Mouse (Mus musculus): Measurements from ENCODE around the gene Tssk4. TPM values are rescaled to one million over a fixed set of nuclear protein-coding genes. Genes with fewer than 3 reads are reported as not detected.

The Tssk4 gene
- polyA plus RNA-seq, 1 experiment from 2014 or later: 0.75 TPM

- no peak for ATAC-seq
- Histone ChIP-seq H3K4me1 (replicated peaks) (no peaks in the 10 kb centered on the region), H3K27ac (no peak overlapping the region), H3K4me3 (replicated peaks) (no peak overlapping the region), H3K36me3 (no peaks in the 10 kb centered on the region), H3K9ac (no peak overlapping the region), H3K9me3 (no peaks in the 10 kb centered on the region), H3K4me2 (replicated peaks) (no peak overlapping the region), H3K27me3 (replicated peaks) (no peaks in the 10 kb centered on the region)
- 70% methylated on average over 10 of the region's 10 CpGs for WGBS
These were observed 39.4 kb downstream of the Tssk4 start for GRCm38 (mm10) chr14:55689433-55689832.

- Histone ChIP-seq H3K9me3 (no peaks in the 10 kb centered on the region), H3K9ac (no peak overlapping the region), H3K27ac (no peak overlapping the region), H3K4me1 (replicated peaks) (no peaks in the 10 kb centered on the region), H3K4me2 (replicated peaks) (no peak overlapping the region), H3K27me3 (replicated peaks) (no peaks in the 10 kb centered on the region), H3K36me3 (no peaks in the 10 kb centered on the region), H3K4me3 (replicated peaks) (no peak overlapping the region)
- ATAC-seq: no peak
- WGBS: 79% methylated on average over 4 of the region's 4 CpGs
These were observed 47.2 kb downstream of the Tssk4 start for GRCm38 (mm10) chr14:55697226-55697625.

GRCm38 (mm10) chr14:55701131-55701530, 51.1 kb downstream of the Tssk4 start:
- no peaks in the 10 kb centered on the region for H3K9me3 ChIP-seq
- no peaks in the 10 kb centered on the region for H3K4me1 ChIP-seq (replicated peaks)
- no peaks in the 10 kb centered on the region for H3K27me3 ChIP-seq (replicated peaks)
- no peak overlapping the region for H3K27ac ChIP-seq
- H3K36me3 ChIP-seq: no peaks in the 10 kb centered on the region
- no peak overlapping the region for H3K4me3 ChIP-seq (replicated peaks)
- no peak for ATAC-seq
- H3K9ac ChIP-seq: no peak overlapping the region
- WGBS: 66% methylated on average over 9 of the region's 9 CpGs
- H3K4me2 ChIP-seq (replicated peaks): no peak overlapping the region

Other genes starting within 250 kb of the Tssk4 start
- 137 and 139 TPM in 2 replicates for gene Dhrs4, start 171.4 kb upstream of the Tssk4 start, polyA plus RNA-seq (2015; fragmentation: Nextera tagmentation; extraction: Ambion mirVana)
- gene Carmil3, start 159.5 kb upstream of the Tssk4 start, polyA plus RNA-seq (2015; fragmentation: Nextera tagmentation; extraction: Ambion mirVana): 2.2 and 2.4 TPM in 2 replicates
- gene Cpne6, start 139.7 kb upstream of the Tssk4 start, polyA plus RNA-seq (2015; fragmentation: Nextera tagmentation; extraction: Ambion mirVana): 0.25 and 0.40 TPM in 2 replicates
- not detected in 2 replicates for gene Nrl, start 125.2 kb upstream of the Tssk4 start, polyA plus RNA-seq (2015; fragmentation: Nextera tagmentation; extraction: Ambion mirVana)
- 48.8 and 50.8 TPM in 2 replicates for gene Pck2, start 109.9 kb upstream of the Tssk4 start, polyA plus RNA-seq (2015; fragmentation: Nextera tagmentation; extraction: Ambion mirVana)
- 72.8 and 86.2 TPM in 2 replicates for gene Dcaf11, start 90.2 kb upstream of the Tssk4 start, polyA plus RNA-seq (2015; fragmentation: Nextera tagmentation; extraction: Ambion mirVana)
- 2.2 and 2.4 TPM in 2 replicates for gene A730061H03Rik, start 89.8 kb upstream of the Tssk4 start, polyA plus RNA-seq (2015; fragmentation: Nextera tagmentation; extraction: Ambion mirVana)
- gene Fitm1, start 74.6 kb upstream of the Tssk4 start, polyA plus RNA-seq (2015; fragmentation: Nextera tagmentation; extraction: Ambion mirVana): 0.49 and 0.72 TPM in 2 replicates
- gene Psme1, start 72.1 kb upstream of the Tssk4 start, polyA plus RNA-seq (2015; fragmentation: Nextera tagmentation; extraction: Ambion mirVana): 197 and 207 TPM in 2 replicates
- 9.6 and 11.6 TPM in 2 replicates for gene Emc9, start 64.9 kb upstream of the Tssk4 start, polyA plus RNA-seq (2015; fragmentation: Nextera tagmentation; extraction: Ambion mirVana)
- gene Psme2, start 59.1 kb upstream of the Tssk4 start, polyA plus RNA-seq (2015; fragmentation: Nextera tagmentation; extraction: Ambion mirVana): 343 and 366 TPM in 2 replicates
- gene Rnf31, start 58.5 kb upstream of the Tssk4 start, polyA plus RNA-seq (2015; fragmentation: Nextera tagmentation; extraction: Ambion mirVana): 15.7 and 16.3 TPM in 2 replicates
- 10.5 and 10.8 TPM in 2 replicates for gene Irf9, start 46.6 kb upstream of the Tssk4 start, polyA plus RNA-seq (2015; fragmentation: Nextera tagmentation; extraction: Ambion mirVana)
- gene Rec8, start 32.1 kb upstream of the Tssk4 start, polyA plus RNA-seq (2015; fragmentation: Nextera tagmentation; extraction: Ambion mirVana): 8.2 and 10.5 TPM in 2 replicates
- 63.8 and 72.8 TPM in 2 replicates for gene Ipo4, start 14.2 kb upstream of the Tssk4 start, polyA plus RNA-seq (2015; fragmentation: Nextera tagmentation; extraction: Ambion mirVana)
- 0.86 and 2.6 TPM in 2 replicates for gene Gm49378, start 12.3 kb upstream of the Tssk4 start, polyA plus RNA-seq (2015; fragmentation: Nextera tagmentation; extraction: Ambion mirVana)
- 119 and 124 TPM in 2 replicates for gene Tm9sf1, start 6.4 kb upstream of the Tssk4 start, polyA plus RNA-seq (2015; fragmentation: Nextera tagmentation; extraction: Ambion mirVana)
- 58.4 and 62.1 TPM in 2 replicates for gene Mdp1, start 10.3 kb downstream of the Tssk4 start, polyA plus RNA-seq (2015; fragmentation: Nextera tagmentation; extraction: Ambion mirVana)
- gene Gmpr2, start 21.8 kb downstream of the Tssk4 start, polyA plus RNA-seq (2015; fragmentation: Nextera tagmentation; extraction: Ambion mirVana): 58.6 and 58.7 TPM in 2 replicates
- 510 and 527 TPM in 2 replicates for gene Nedd8, start 21.9 kb downstream of the Tssk4 start, polyA plus RNA-seq (2015; fragmentation: Nextera tagmentation; extraction: Ambion mirVana)
- 35.8 and 38.7 TPM in 2 replicates for gene Tinf2, start 31.6 kb downstream of the Tssk4 start, polyA plus RNA-seq (2015; fragmentation: Nextera tagmentation; extraction: Ambion mirVana)
- 1.1 and 1.2 TPM in 2 replicates for gene Tgm1, start 63.7 kb downstream of the Tssk4 start, polyA plus RNA-seq (2015; fragmentation: Nextera tagmentation; extraction: Ambion mirVana)
- 34.1 and 34.9 TPM in 2 replicates for gene Rabggta, start 72.1 kb downstream of the Tssk4 start, polyA plus RNA-seq (2015; fragmentation: Nextera tagmentation; extraction: Ambion mirVana)
- 99.4 and 117 TPM in 2 replicates for gene Dhrs1, start 95.5 kb downstream of the Tssk4 start, polyA plus RNA-seq (2015; fragmentation: Nextera tagmentation; extraction: Ambion mirVana)
- gene Nop9, start 95.5 kb downstream of the Tssk4 start, polyA plus RNA-seq (2015; fragmentation: Nextera tagmentation; extraction: Ambion mirVana): 35.6 and 36.0 TPM in 2 replicates
- 52.7 and 63.5 TPM in 2 replicates for gene Cideb, start 108.3 kb downstream of the Tssk4 start, polyA plus RNA-seq (2015; fragmentation: Nextera tagmentation; extraction: Ambion mirVana)
- 0.31 and 0.52 TPM in 2 replicates for gene Ltb4r2, start 111.2 kb downstream of the Tssk4 start, polyA plus RNA-seq (2015; fragmentation: Nextera tagmentation; extraction: Ambion mirVana)
- gene Ltb4r1, start 115.8 kb downstream of the Tssk4 start, polyA plus RNA-seq (2015; fragmentation: Nextera tagmentation; extraction: Ambion mirVana): 0.93 and 1.0 TPM in 2 replicates
- gene Adcy4, start 133.9 kb downstream of the Tssk4 start, polyA plus RNA-seq (2015; fragmentation: Nextera tagmentation; extraction: Ambion mirVana): 6.7 and 7.0 TPM in 2 replicates
- 45.2 and 45.6 TPM in 2 replicates for gene Ripk3, start 138.7 kb downstream of the Tssk4 start, polyA plus RNA-seq (2015; fragmentation: Nextera tagmentation; extraction: Ambion mirVana)
- 25.7 and 26.3 TPM in 2 replicates for gene Nfatc4, start 173.0 kb downstream of the Tssk4 start, polyA plus RNA-seq (2015; fragmentation: Nextera tagmentation; extraction: Ambion mirVana)
- 14.5 and 18.3 TPM in 2 replicates for gene Nynrin, start 203.8 kb downstream of the Tssk4 start, polyA plus RNA-seq (2015; fragmentation: Nextera tagmentation; extraction: Ambion mirVana)
- 0.18 and 0.29 TPM in 2 replicates for gene Cbln3, start 234.2 kb downstream of the Tssk4 start, polyA plus RNA-seq (2015; fragmentation: Nextera tagmentation; extraction: Ambion mirVana)
- gene Khnyn, start 234.8 kb downstream of the Tssk4 start, polyA plus RNA-seq (2015; fragmentation: Nextera tagmentation; extraction: Ambion mirVana): 15.1 and 15.4 TPM in 2 replicates

Data from intestine, embryonic 15.5 days (tissue).